Mouse (Mus musculus) ES-E14 (cell line): ENCODE measurements at regions not wholly inside any gene's neighbourhood (a gene's known extent, or its start where the extent isn't known, plus 50 kb on each side); places are given as distances from the start of the nearest gene placed in this dataset.
A peak's percentile ranks its signal among the peaks of the same experiment; 100 is the strongest.

Source experiments
- DNase-seq: peaks from one replicate; pipeline ENCODE4 v3.0.0-alpha.2; 2013; ENCODE audit warnings: low read depth, low spot score
- H3K27ac ChIP-seq: 2 replicates; pipeline ENCODE4 v1.5.1; 2012; ENCODE audit warnings: low read depth, mild to moderate bottlenecking, low read length, moderate library complexity, mixed read lengths; ENCODE audit not compliant: poor library complexity, insufficient read depth, severe bottlenecking
- H3K36me3 ChIP-seq: 2 replicates; pipeline ENCODE4 v1.6.1; 2012; ENCODE audit warnings: mild to moderate bottlenecking, low read length, moderate library complexity, mixed read lengths; ENCODE audit not compliant: control insufficient read depth, poor library complexity, insufficient read depth, severe bottlenecking
- H3K4me1 ChIP-seq, 2 experiments: fragments of 150-350 bp in 1 of 2; sonication (generic) in 1 of 2; 2 replicates each; pipeline ENCODE4 v1.6.1; 2012; ENCODE audit warnings: low read length in 2 of 2, mild to moderate bottlenecking in 1 of 2, mixed read lengths in 1 of 2; ENCODE audit not compliant: control insufficient read depth in 2 of 2, insufficient read depth in 2 of 2, poor library complexity in 1 of 2
- H3K4me3 ChIP-seq, 2 experiments: fragments of 150-350 bp in 1 of 2; sonication (generic) in 1 of 2; 2 replicates each; pipeline ENCODE4 v1.5.1; 2012; ENCODE audit warnings: low read length in 2 of 2, low read depth in 1 of 2, mild to moderate bottlenecking in 1 of 2, mixed read lengths in 1 of 2; ENCODE audit not compliant: insufficient read depth in 1 of 2, poor library complexity in 1 of 2, severe bottlenecking in 1 of 2
- H3K9ac ChIP-seq: 2 replicates; pipeline ENCODE4 v1.6.1; 2012; ENCODE audit warnings: low read depth, mild to moderate bottlenecking, low read length, mixed read lengths; ENCODE audit not compliant: poor library complexity, insufficient read depth, severe bottlenecking
- H3K9me3 ChIP-seq: fragments of 150-350 bp; sonication (generic); 2 replicates; pipeline ENCODE4 v1.6.1; 2012; ENCODE audit warnings: low read depth, mild to moderate bottlenecking, low read length; ENCODE audit not compliant: control insufficient read depth, insufficient read depth
- CHD2 ChIP-seq: IDR thresholded peaks from 2 replicates; pipeline ENCODE4 v1.6.1; 2014; ENCODE audit warnings: mild to moderate bottlenecking, low read depth, low read length, inconsistent platforms
- HCFC1 ChIP-seq: IDR thresholded peaks from 2 replicates; pipeline ENCODE4 v1.6.1; 2012; ENCODE audit warnings: low read length, inconsistent platforms, borderline replicate concordance; ENCODE audit not compliant: insufficient read depth
- MAFK ChIP-seq: IDR thresholded peaks from 2 replicates; pipeline ENCODE4 v1.6.1; 2014; ENCODE audit warnings: mild to moderate bottlenecking, low read depth, low read length, inconsistent platforms; ENCODE audit not compliant: insufficient read depth
- ZC3H11A ChIP-seq: IDR thresholded peaks from 2 replicates; pipeline ENCODE4 v1.6.1; 2012; ENCODE audit warnings: low read depth, mild to moderate bottlenecking, inconsistent platforms, low read length, borderline replicate concordance
- ZNF384 ChIP-seq: IDR thresholded peaks from 2 replicates; pipeline ENCODE4 v1.6.1; 2012; ENCODE audit warnings: low read depth, low read length, inconsistent platforms
- in situ Hi-C, 2 experiments: fragments of 600-800 bp; cut with MboI; formaldehyde crosslinking; loops; one replicate each; pipeline ENCODE4 v1.15.1; 2025; ENCODE audit warnings: low sequenced_read_pairs in 2 of 2, inconsistent platforms in 1 of 2; ENCODE audit not compliant: unreplicated experiment in 2 of 2

GRCm38 (mm10) chr13:113435117-113435516 is 142.2 kb downstream of the BC067074 start:
- no peak overlapping the region for H3K27ac ChIP-seq
- TF ChIP-seq HCFC1 (no peak), ZC3H11A (no peak)
- H3K9me3 ChIP-seq = no peaks in the 10 kb centered on the region
- DNase-seq = no peak
- H3K4me3 ChIP-seq = no peak overlapping the region
- H3K4me1 ChIP-seq = no peaks in the 10 kb centered on the region
- H3K36me3 ChIP-seq = no peaks in the 10 kb centered on the region
- in situ Hi-C loops = no loop called here
- H3K9ac ChIP-seq = no peak overlapping the region

GRCm38 (mm10) chr13:113433456-113433855 is 140.5 kb downstream of the BC067074 start:
- TF ChIP-seq CHD2 (no peak), ZC3H11A (no peak), MAFK (no peak), HCFC1 (no peak), ZNF384 (no peak)
- Histone ChIP-seq H3K9me3 (no peaks in the 10 kb centered on the region), H3K9ac (no peak overlapping the region), H3K27ac (no peak overlapping the region), H3K4me3 (no peak overlapping the region), H3K4me1 (no peaks in the 10 kb centered on the region), H3K36me3 (no peaks in the 10 kb centered on the region)
- DNase-seq = no peak
- in situ Hi-C loops = no loop called here

- H3K9me3 ChIP-seq = no peaks in the 10 kb centered on the region
- no peaks in the 10 kb centered on the region for H3K4me1 ChIP-seq
- no peak overlapping the region for H3K27ac ChIP-seq
- no peak overlapping the region for H3K9ac ChIP-seq
- peak; percentile 16 for DNase-seq
- TF ChIP-seq HCFC1 = no peak
- 0 out of 2 replicates have a peak, but pooled peaks have one; percentile 19 for TF ChIP-seq ZC3H11A
- H3K4me3 ChIP-seq = no peak overlapping the region
- in situ Hi-C loops = no loop called here
- H3K36me3 ChIP-seq = no peaks in the 10 kb centered on the region
These were observed 136.7 kb downstream of the BC067074 start for GRCm38 (mm10) chr13:113429615-113430014.
